Mouse (Mus musculus) CH12.LX (cell line): ENCODE data around the gene Otud5. TPM values are rescaled to one million over a fixed set of nuclear protein-coding genes. Genes with fewer than 3 reads are reported as not detected.

Experiments used
- DNase-seq: peaks from one replicate; pipeline ENCODE4 v3.0.0-alpha.2; 2013; ENCODE audit errors: extremely low read depth
- H3K27ac ChIP-seq: 2 replicates; pipeline ENCODE4 v1.5.1; 2012; ENCODE audit warnings: low read depth, mild to moderate bottlenecking, control low read depth, moderate library complexity; ENCODE audit not compliant: insufficient read depth
- H3K27me3 ChIP-seq: replicated peaks from 2 replicates; pipeline ENCODE3; 2012; ENCODE audit warnings: inconsistent platforms
- H3K36me3 ChIP-seq, 2 experiments: replicated peaks in 1 of 2; 2 replicates each; pipeline versions ENCODE3 to v1.6.1; 2012; ENCODE audit warnings: inconsistent platforms in 1 of 2, low read length in 1 of 2, mild to moderate bottlenecking in 1 of 2, mixed read lengths in 1 of 2, moderate library complexity in 1 of 2; ENCODE audit not compliant: control insufficient read depth in 1 of 2, insufficient read depth in 1 of 2
- H3K4me1 ChIP-seq, 2 experiments: 2 replicates each; pipeline ENCODE4 v1.6.1; 2012; ENCODE audit warnings: inconsistent platforms in 1 of 2, moderate library complexity in 1 of 2; ENCODE audit not compliant: insufficient read depth in 2 of 2, control insufficient read depth in 1 of 2
- H3K4me2 ChIP-seq: 2 replicates; pipeline ENCODE4 v1.6.1; 2012; ENCODE audit warnings: low read depth, mild to moderate bottlenecking, control low read depth; ENCODE audit not compliant: poor library complexity, insufficient read depth, severe bottlenecking
- H3K4me3 ChIP-seq, 3 experiments: fragments of 150-350 bp in 1 of 3; sonication (generic) in 1 of 3; replicated peaks in 1 of 3; 2 replicates each; pipeline versions ENCODE3 to v1.5.1; 2011 to 2012; ENCODE audit warnings: low read depth in 2 of 3, low read length in 2 of 3, mild to moderate bottlenecking in 2 of 3, moderate library complexity in 2 of 3, control low read depth in 1 of 3, improper control_type of control experiment in 1 of 3, inconsistent platforms in 1 of 3, mixed read lengths in 1 of 3; ENCODE audit not compliant: poor library complexity in 1 of 3
- H3K79me2 ChIP-seq: replicated peaks from 2 replicates; pipeline ENCODE4 v1.6.1; 2012; ENCODE audit warnings: mild to moderate bottlenecking, moderate library complexity; ENCODE audit not compliant: control insufficient read depth, poor library complexity, insufficient read depth, severe bottlenecking; ENCODE audit errors: extremely low read depth
- H3K9ac ChIP-seq: 2 replicates; pipeline ENCODE4 v1.6.1; 2012; ENCODE audit warnings: low read depth, mild to moderate bottlenecking, control low read depth, moderate library complexity; ENCODE audit not compliant: insufficient read depth
- H3K9me3 ChIP-seq: replicated peaks from 2 replicates; pipeline ENCODE3; 2012; ENCODE audit warnings: low read length, inconsistent platforms, mixed read lengths
- BHLHE40 ChIP-seq: IDR thresholded peaks from 2 replicates; pipeline ENCODE4 v1.6.1; 2011; ENCODE audit warnings: mild to moderate bottlenecking, low read depth, low read length, improper control_type of control experiment
- CHD1 ChIP-seq: IDR thresholded peaks from 2 replicates; pipeline ENCODE4 v1.6.1; 2012; ENCODE audit warnings: low read depth, low read length, improper control_type of control experiment, inconsistent platforms
- CHD2 ChIP-seq: IDR thresholded peaks from 2 replicates; pipeline ENCODE4 v1.6.1; 2011; ENCODE audit warnings: low read length, improper control_type of control experiment
- CTCF ChIP-seq, 2 experiments: IDR thresholded peaks in 1 of 2; conservative IDR thresholded peaks in 1 of 2; 2 replicates each; pipeline ENCODE4 v1.5.1; 2011 to 2012; ENCODE audit warnings: low read depth in 2 of 2, low read length in 2 of 2, improper control_type of control experiment in 1 of 2, inconsistent platforms in 1 of 2, mild to moderate bottlenecking in 1 of 2, moderate library complexity in 1 of 2
- E2F4 ChIP-seq: IDR thresholded peaks from 2 replicates; pipeline ENCODE4 v1.6.1; 2011; ENCODE audit warnings: low read depth, low read length, improper control_type of control experiment; ENCODE audit not compliant: insufficient replicate concordance
- ELF1 ChIP-seq: IDR thresholded peaks from 2 replicates; pipeline ENCODE4 v1.6.1; 2014; ENCODE audit warnings: low read depth, mild to moderate bottlenecking, inconsistent platforms, low read length, improper control_type of control experiment
- EP300 ChIP-seq: IDR thresholded peaks from 2 replicates; pipeline ENCODE4 v1.6.1; 2011; ENCODE audit warnings: low read length, improper control_type of control experiment
- ETS1 ChIP-seq: conservative IDR thresholded peaks from 2 replicates; pipeline ENCODE4 v1.6.1; 2012; ENCODE audit warnings: low read depth, mild to moderate bottlenecking, inconsistent platforms, low read length, improper control_type of control experiment, moderate library complexity
- GABPA ChIP-seq: IDR thresholded peaks from 2 replicates; pipeline ENCODE4 v1.6.1; 2012; ENCODE audit warnings: low read depth, low read length, improper control_type of control experiment, inconsistent platforms; ENCODE audit not compliant: insufficient replicate concordance
- IRF4 ChIP-seq: IDR thresholded peaks from 2 replicates; pipeline ENCODE4 v1.6.1; 2014; ENCODE audit warnings: low read depth, mild to moderate bottlenecking, inconsistent platforms, low read length, improper control_type of control experiment
- JUN ChIP-seq: IDR thresholded peaks from 2 replicates; pipeline ENCODE4 v1.6.1; 2011; ENCODE audit warnings: low read depth, mild to moderate bottlenecking, low read length, improper control_type of control experiment, moderate library complexity; ENCODE audit not compliant: insufficient read depth
- JUND ChIP-seq: conservative IDR thresholded peaks from 2 replicates; pipeline ENCODE4 v1.6.1; 2011; ENCODE audit warnings: low read depth, low read length, improper control_type of control experiment
- MAFK ChIP-seq: IDR thresholded peaks from 2 replicates; pipeline ENCODE4 v1.6.1; 2011; ENCODE audit warnings: low read length, improper control_type of control experiment; ENCODE audit not compliant: insufficient replicate concordance
- MAX ChIP-seq: IDR thresholded peaks from 2 replicates; pipeline ENCODE4 v1.6.1; 2011; ENCODE audit warnings: low read length, improper control_type of control experiment
- MAZ ChIP-seq: IDR thresholded peaks from 2 replicates; pipeline ENCODE4 v1.6.1; 2012; ENCODE audit warnings: low read depth, mild to moderate bottlenecking, inconsistent platforms, low read length, improper control_type of control experiment, moderate library complexity
- MEF2A ChIP-seq: IDR thresholded peaks from 2 replicates; pipeline ENCODE4 v1.6.1; 2014; ENCODE audit warnings: low read depth, mild to moderate bottlenecking, inconsistent platforms, low read length, improper control_type of control experiment, borderline replicate concordance
- MXI1 ChIP-seq: IDR thresholded peaks from 2 replicates; pipeline ENCODE4 v1.6.1; 2011; ENCODE audit warnings: mild to moderate bottlenecking, low read depth, low read length, improper control_type of control experiment
- MYC ChIP-seq: IDR thresholded peaks from 2 replicates; pipeline ENCODE4 v1.6.1; 2011; ENCODE audit warnings: low read depth, mild to moderate bottlenecking, improper control_type of control experiment, low read length
- NELFE ChIP-seq: IDR thresholded peaks from 2 replicates; pipeline ENCODE4 v1.6.1; 2011; ENCODE audit warnings: low read depth, low read length, improper control_type of control experiment
- PAX5 ChIP-seq: IDR thresholded peaks from 2 replicates; pipeline ENCODE4 v1.6.1; 2012; ENCODE audit warnings: low read length, inconsistent platforms, mixed read lengths
- POLR2A ChIP-seq: IDR thresholded peaks from 2 replicates; pipeline ENCODE4 v1.6.1; 2011; ENCODE audit warnings: low read depth, mild to moderate bottlenecking, improper control_type of control experiment, low read length
- POLR2AphosphoS2 ChIP-seq: IDR thresholded peaks from 2 replicates; pipeline ENCODE4 v1.6.1; 2011; ENCODE audit warnings: low read depth, low read length, improper control_type of control experiment
- RAD21 ChIP-seq: IDR thresholded peaks from 2 replicates; pipeline ENCODE4 v1.6.1; 2011; ENCODE audit warnings: low read depth, mild to moderate bottlenecking, low read length, improper control_type of control experiment, moderate library complexity
- RCOR1 ChIP-seq: conservative IDR thresholded peaks from 2 replicates; pipeline ENCODE4 v1.6.1; 2012; ENCODE audit warnings: low read depth, mild to moderate bottlenecking, inconsistent platforms, low read length, improper control_type of control experiment
- SMC3 ChIP-seq: IDR thresholded peaks from 2 replicates; pipeline ENCODE4 v1.6.1; 2011; ENCODE audit warnings: low read depth, low read length, improper control_type of control experiment
- TBP ChIP-seq: conservative IDR thresholded peaks from 2 replicates; pipeline ENCODE4 v1.6.1; 2011; ENCODE audit warnings: low read depth, low read length, improper control_type of control experiment
- TCF12 ChIP-seq: IDR thresholded peaks from 2 replicates; pipeline ENCODE4 v1.6.1; 2014; ENCODE audit warnings: low read depth, mild to moderate bottlenecking, inconsistent platforms, low read length, improper control_type of control experiment
- UBTF ChIP-seq: IDR thresholded peaks from 2 replicates; pipeline ENCODE4 v1.6.1; 2012; ENCODE audit warnings: low read depth, mild to moderate bottlenecking, inconsistent platforms, low read length, improper control_type of control experiment, moderate library complexity
- USF1 ChIP-seq: IDR thresholded peaks from 2 replicates; pipeline ENCODE4 v1.6.1; 2014; ENCODE audit warnings: low read depth, mild to moderate bottlenecking, inconsistent platforms, low read length, improper control_type of control experiment
- USF2 ChIP-seq: conservative IDR thresholded peaks from 2 replicates; pipeline ENCODE4 v1.6.1; 2011; ENCODE audit warnings: low read depth, low read length, improper control_type of control experiment
- ZC3H11A ChIP-seq: IDR thresholded peaks from 2 replicates; pipeline ENCODE4 v1.6.1; 2012; ENCODE audit warnings: low read depth, mild to moderate bottlenecking, inconsistent platforms, low read length, improper control_type of control experiment
- ZKSCAN1 ChIP-seq: IDR thresholded peaks from 2 replicates; pipeline ENCODE4 v1.6.1; 2012; ENCODE audit warnings: low read depth, inconsistent platforms, low read length, improper control_type of control experiment, borderline replicate concordance
- ZMIZ1 ChIP-seq: IDR thresholded peaks from 2 replicates; pipeline ENCODE4 v1.6.1; 2012; ENCODE audit warnings: low read depth, mild to moderate bottlenecking, inconsistent platforms, low read length, improper control_type of control experiment
- ZNF384 ChIP-seq: IDR thresholded peaks from 2 replicates; pipeline ENCODE4 v1.6.1; 2012; ENCODE audit warnings: low read depth, low read length, improper control_type of control experiment, inconsistent platforms
- dilution Hi-C: fragments of 300-500 bp; cut with MboI; formaldehyde crosslinking; loops from 2 replicates; pipeline ENCODE4 v1.14.3; 2020; ENCODE audit warnings: low sequenced_read_pairs; ENCODE audit not compliant: extremely low pct_unique_long_range_greater_than_20kb, extremely low pct_ligation_motif_present
- in situ Hi-C: fragments of 300-500 bp; cut with MboI; formaldehyde crosslinking; loops from 3 replicates; pipeline ENCODE4 v1.14.3; 2019; ENCODE audit warnings: low sequenced_read_pairs, low pct_ligation_motif_present, low pct_unique_long_range_greater_than_20kb, mixed read lengths
- polyA plus RNA-seq: library from polyadenylated mRNA; unstranded; fragments of >175 nt; gene quantifications from 2 replicates; pipeline ENCODE4 v1.2.1, GENCODE M21; 2012; ENCODE audit warnings: low read depth; ENCODE audit not compliant: insufficient read length
- total RNA-seq, 2 experiments: library from RNA; depleted of rRNA; stranded (reverse); fragments of 300-350 nt in 1 of 2; fragments of >200 nt in 1 of 2; gene quantifications; 2 replicates each; pipeline ENCODE4 v1.2.3; 2012 to 2014

The Otud5 gene
- total and polyA plus RNA-seq, 3 experiments, result 58.0 to 92.7 (median 67.8) TPM

DNA sequence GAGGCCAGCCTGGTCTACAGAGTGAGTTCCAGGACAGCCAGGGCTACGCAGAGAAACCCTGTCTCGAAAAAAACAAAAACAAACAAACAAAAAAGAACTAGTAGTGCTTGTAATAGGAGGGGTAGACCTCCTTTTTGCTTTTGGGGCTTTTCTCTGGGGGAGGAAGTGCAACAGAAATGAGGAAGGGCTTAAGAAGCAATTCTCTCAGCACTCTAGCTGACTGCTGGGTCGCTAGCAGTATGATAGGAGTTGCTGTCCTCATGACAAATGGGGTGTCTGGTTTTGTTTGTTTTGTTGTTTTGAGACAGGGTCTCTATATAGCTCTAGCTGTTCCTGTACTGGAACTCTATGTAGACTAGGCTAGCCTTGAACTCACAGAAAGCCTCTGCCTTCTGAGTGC lies 23.4 kb downstream of the Otud5 start:
- no peaks in the 10 kb centered on the region for H3K27me3 ChIP-seq
- H3K27ac ChIP-seq, result peak overlapping the region; percentile 98
- peak overlapping the region; percentile 80; the same call in 1 of the 2 replicates for H3K4me2 ChIP-seq
- H3K79me2 ChIP-seq, result peaks cover 28% of the 10 kb centered on the region
- in situ Hi-C loops, result no loop called here
- H3K9me3 ChIP-seq, result no peaks in the 10 kb centered on the region
- no peak for DNase-seq
- no peak for TF ChIP-seq TBP
- no peak for TF ChIP-seq ZC3H11A
- TF ChIP-seq GABPA, result no peak
- TF ChIP-seq CTCF (conservative IDR thresholded peaks at IDR 0.05 in 1 of 2, IDR thresholded peaks at IDR 0.05 in 1 of 2; ENCODE audit: low read depth in 2 of 2, low read length in 2 of 2), result no peak
- TF ChIP-seq CHD2, result no peak
- TF ChIP-seq NELFE, result no peak
- no peak for TF ChIP-seq ZMIZ1
- TF ChIP-seq POLR2A, result no peak
- no peak for TF ChIP-seq JUN
- no peak for TF ChIP-seq PAX5
- TF ChIP-seq RCOR1, result no peak
- no peak for TF ChIP-seq ZKSCAN1
- TF ChIP-seq ZNF384, result no peak
- TF ChIP-seq MYC, result no peak
- no peak for TF ChIP-seq E2F4
- no peak for TF ChIP-seq TCF12
- TF ChIP-seq CHD1, result no peak
- TF ChIP-seq MAFK, result no peak
- no peak for TF ChIP-seq MEF2A
- TF ChIP-seq, all 38 proteins: peak for 0
- H3K9ac ChIP-seq, result peak overlapping the region; percentile 45; the same call in 1 of the 2 replicates
- no peak overlapping the region for H3K4me3 ChIP-seq
- peaks cover 15 to 72% of the 10 kb centered on the region in 2 experiments for H3K4me1 ChIP-seq
- dilution Hi-C loops, result no loop called here
- peaks cover 6 to 13% of the 10 kb centered on the region in 2 experiments for H3K36me3 ChIP-seq

- in situ Hi-C loops (no loop called here), dilution Hi-C loops (no loop called here)
- peaks cover 6 to 11% of the 10 kb centered on the region in 2 experiments for H3K36me3 ChIP-seq
- peaks cover 27% of the 10 kb centered on the region for H3K79me2 ChIP-seq
- H3K4me3 ChIP-seq, result no peak overlapping the region
- peak; percentile 80 for DNase-seq
- peak overlapping the region; percentile 98 for H3K27ac ChIP-seq
- H3K9ac ChIP-seq, result peak overlapping the region; percentile 45; the same call in 1 of the 2 replicates
- no peaks in the 10 kb centered on the region for H3K27me3 ChIP-seq
- H3K4me2 ChIP-seq, result peak overlapping the region; percentile 80
- peaks cover 13 to 71% of the 10 kb centered on the region in 2 experiments for H3K4me1 ChIP-seq
- no peaks in the 10 kb centered on the region for H3K9me3 ChIP-seq
- TF ChIP-seq EP300 (peak; percentile 80), POLR2AphosphoS2 (peak; percentile 40; the same call in 1 of the 2 replicates), MAZ (peak; percentile 96), UBTF (no peak), USF1 (peak; percentile 65), SMC3 (peak; percentile 7; the same call in 1 of the 2 replicates), IRF4 (peak; percentile 77), BHLHE40 (peak; percentile 92), MEF2A (peak; percentile 97), JUND (no peak), MAX (peak; percentile 73), ETS1 (peak; percentile 86), USF2 (peak; percentile 17; the same call in 1 of the 2 replicates), MXI1 (peak; percentile 54; the same call in 1 of the 2 replicates), ELF1 (peak; percentile 38; the same call in 1 of the 2 replicates), RAD21 (no peak), TCF12 (peak; percentile 94; the same call in 1 of the 2 replicates), JUN (no peak)
Observed at GRCm38 (mm10) chrX:7865343-7865742, 24.2 kb downstream of the Otud5 start.
